Mouse (Mus musculus) cortical plate, adult 2 months (tissue): ENCODE measurements around the gene Astn2. TPM values are rescaled to one million over a fixed set of nuclear protein-coding genes. Genes with fewer than 3 reads are reported as not detected.

Experiments used
- H3K27ac ChIP-seq: fragments of 200-500 bp; 2 replicates; pipeline ENCODE4 v1.5.1; 2012; ENCODE audit warnings: low read length, control low read depth, inconsistent platforms; ENCODE audit not compliant: insufficient read depth
- H3K4me1 ChIP-seq: fragments of 200-500 bp; 2 replicates; pipeline ENCODE4 v1.6.1; 2011; ENCODE audit warnings: low read length; ENCODE audit not compliant: control insufficient read depth, insufficient read depth
- H3K4me3 ChIP-seq: fragments of 200-500 bp; 2 replicates; pipeline ENCODE4 v1.5.1; 2011; ENCODE audit warnings: mild to moderate bottlenecking, low read length, control low read depth; ENCODE audit not compliant: insufficient read depth
- CTCF ChIP-seq: fragments of 200-500 bp; IDR thresholded peaks from 2 replicates; pipeline ENCODE4 v1.5.1; 2011; ENCODE audit warnings: mild to moderate bottlenecking, control low read depth, low read length; ENCODE audit not compliant: insufficient read depth; ENCODE audit errors: extremely low read depth
- POLR2A ChIP-seq: fragments of 200-500 bp; IDR thresholded peaks from 2 replicates; pipeline ENCODE4 v1.6.1; 2011; ENCODE audit warnings: mild to moderate bottlenecking, low read length, control low read depth; ENCODE audit not compliant: insufficient read depth; ENCODE audit errors: extremely low read depth
- polyA plus RNA-seq: library from polyadenylated mRNA; depleted of rRNA; stranded (reverse); fragments of >200 nt; gene quantifications from 2 replicates; pipeline ENCODE4 v1.2.3, GENCODE M21; 2012

The Astn2 gene
- polyA plus RNA-seq, 1 experiment: 20.9 TPM

- Histone ChIP-seq H3K27ac (no peak overlapping the region), H3K4me1 (no peaks in the 10 kb centered on the region), H3K4me3 (no peak overlapping the region)
- no peak for TF ChIP-seq POLR2A
- no peak for TF ChIP-seq CTCF
Observed at GRCm38 (mm10) chr4:65758875-65759201, 645.6 kb downstream of the Astn2 start.

GRCm38 (mm10) chr4:65758174-65758874 lies 646.1 kb downstream of the Astn2 start:
- Histone ChIP-seq H3K27ac (no peak overlapping the region), H3K4me1 (no peaks in the 10 kb centered on the region), H3K4me3 (no peak overlapping the region)
- TF ChIP-seq CTCF: no peak
- TF ChIP-seq POLR2A: no peak

GRCm38 (mm10) chr4:65752941-65753340 lies 651.5 kb downstream of the Astn2 start:
- Histone ChIP-seq H3K4me3 (no peak overlapping the region), H3K4me1 (no peaks in the 10 kb centered on the region; the same call in 1 of the 2 replicates), H3K27ac (no peak overlapping the region)
- TF ChIP-seq CTCF: no peak
- no peak for TF ChIP-seq POLR2A

- Histone ChIP-seq H3K4me3 (no peak overlapping the region), H3K4me1 (no peaks in the 10 kb centered on the region), H3K27ac (no peak overlapping the region)
- TF ChIP-seq POLR2A (no peak), CTCF (no peak)
Observed at GRCm38 (mm10) chr4:65744788-65745187, 659.6 kb downstream of the Astn2 start.

- Histone ChIP-seq H3K4me1 (no peaks in the 10 kb centered on the region), H3K27ac (no peak overlapping the region), H3K4me3 (no peak overlapping the region)
- no peak for TF ChIP-seq CTCF
- no peak for TF ChIP-seq POLR2A
Observed at GRCm38 (mm10) chr4:65744088-65744610, 660.3 kb downstream of the Astn2 start.

GRCm38 (mm10) chr4:65743160-65743691 lies 661.2 kb downstream of the Astn2 start:
- TF ChIP-seq POLR2A (no peak), CTCF (no peak)
- H3K27ac ChIP-seq: no peak overlapping the region
- H3K4me1 ChIP-seq: no peaks in the 10 kb centered on the region
- no peak overlapping the region for H3K4me3 ChIP-seq

GRCm38 (mm10) chr4:65724414-65724813 lies 680.0 kb downstream of the Astn2 start:
- no peak for TF ChIP-seq POLR2A
- TF ChIP-seq CTCF: no peak
- Histone ChIP-seq H3K27ac (no peak overlapping the region), H3K4me3 (no peak overlapping the region), H3K4me1 (peaks cover 2% of the 10 kb centered on the region; the same call in 1 of the 2 replicates)

GRCm38 (mm10) chr4:65719610-65720009 lies 684.8 kb downstream of the Astn2 start:
- no peak overlapping the region for H3K4me3 ChIP-seq
- H3K4me1 ChIP-seq: peaks cover 2% of the 10 kb centered on the region; the same call in 1 of the 2 replicates
- no peak overlapping the region for H3K27ac ChIP-seq
- TF ChIP-seq POLR2A (no peak), CTCF (no peak)

- Histone ChIP-seq H3K27ac (no peak overlapping the region), H3K4me3 (no peak overlapping the region), H3K4me1 (no peaks in the 10 kb centered on the region)
- TF ChIP-seq CTCF: no peak
- no peak for TF ChIP-seq POLR2A
Observed at GRCm38 (mm10) chr4:65717899-65718298, 686.5 kb downstream of the Astn2 start.

- no peak overlapping the region for H3K4me3 ChIP-seq
- TF ChIP-seq CTCF (no peak), POLR2A (no peak)
- no peaks in the 10 kb centered on the region for H3K4me1 ChIP-seq
- H3K27ac ChIP-seq: no peak overlapping the region
Observed at GRCm38 (mm10) chr4:65716086-65716485, 688.3 kb downstream of the Astn2 start.
